Mouse (Mus musculus) ES-E14 (cell line): Measurements from ENCODE around the gene Cat. TPM values are rescaled to one million over a fixed set of nuclear protein-coding genes. Genes with fewer than 3 reads are reported as not detected.

ENCODE experiments used
- DNase-seq: peaks from one replicate; pipeline ENCODE4 v3.0.0-alpha.2; 2013; ENCODE audit warnings: low read depth, low spot score
- H3K27ac ChIP-seq: 2 replicates; pipeline ENCODE4 v1.5.1; 2012; ENCODE audit warnings: low read depth, mild to moderate bottlenecking, low read length, moderate library complexity, mixed read lengths; ENCODE audit not compliant: poor library complexity, insufficient read depth, severe bottlenecking
- H3K36me3 ChIP-seq: 2 replicates; pipeline ENCODE4 v1.6.1; 2012; ENCODE audit warnings: mild to moderate bottlenecking, low read length, moderate library complexity, mixed read lengths; ENCODE audit not compliant: control insufficient read depth, poor library complexity, insufficient read depth, severe bottlenecking
- H3K4me1 ChIP-seq, 2 experiments: fragments of 150-350 bp in 1 of 2; sonication (generic) in 1 of 2; 2 replicates each; pipeline ENCODE4 v1.6.1; 2012; ENCODE audit warnings: low read length in 2 of 2, mild to moderate bottlenecking in 1 of 2, mixed read lengths in 1 of 2; ENCODE audit not compliant: control insufficient read depth in 2 of 2, insufficient read depth in 2 of 2, poor library complexity in 1 of 2
- H3K4me3 ChIP-seq, 2 experiments: fragments of 150-350 bp in 1 of 2; sonication (generic) in 1 of 2; 2 replicates each; pipeline ENCODE4 v1.5.1; 2012; ENCODE audit warnings: low read length in 2 of 2, low read depth in 1 of 2, mild to moderate bottlenecking in 1 of 2, mixed read lengths in 1 of 2; ENCODE audit not compliant: insufficient read depth in 1 of 2, poor library complexity in 1 of 2, severe bottlenecking in 1 of 2
- H3K9ac ChIP-seq: 2 replicates; pipeline ENCODE4 v1.6.1; 2012; ENCODE audit warnings: low read depth, mild to moderate bottlenecking, low read length, mixed read lengths; ENCODE audit not compliant: poor library complexity, insufficient read depth, severe bottlenecking
- H3K9me3 ChIP-seq: fragments of 150-350 bp; sonication (generic); 2 replicates; pipeline ENCODE4 v1.6.1; 2012; ENCODE audit warnings: low read depth, mild to moderate bottlenecking, low read length; ENCODE audit not compliant: control insufficient read depth, insufficient read depth
- CHD2 ChIP-seq: IDR thresholded peaks from 2 replicates; pipeline ENCODE4 v1.6.1; 2014; ENCODE audit warnings: mild to moderate bottlenecking, low read depth, low read length, inconsistent platforms
- HCFC1 ChIP-seq: IDR thresholded peaks from 2 replicates; pipeline ENCODE4 v1.6.1; 2012; ENCODE audit warnings: low read length, inconsistent platforms, borderline replicate concordance; ENCODE audit not compliant: insufficient read depth
- MAFK ChIP-seq: IDR thresholded peaks from 2 replicates; pipeline ENCODE4 v1.6.1; 2014; ENCODE audit warnings: mild to moderate bottlenecking, low read depth, low read length, inconsistent platforms; ENCODE audit not compliant: insufficient read depth
- ZC3H11A ChIP-seq: IDR thresholded peaks from 2 replicates; pipeline ENCODE4 v1.6.1; 2012; ENCODE audit warnings: low read depth, mild to moderate bottlenecking, inconsistent platforms, low read length, borderline replicate concordance
- ZNF384 ChIP-seq: IDR thresholded peaks from 2 replicates; pipeline ENCODE4 v1.6.1; 2012; ENCODE audit warnings: low read depth, low read length, inconsistent platforms
- in situ Hi-C, 2 experiments: fragments of 600-800 bp; cut with MboI; formaldehyde crosslinking; loops; one replicate each; pipeline ENCODE4 v1.15.1; 2025; ENCODE audit warnings: low sequenced_read_pairs in 2 of 2, inconsistent platforms in 1 of 2; ENCODE audit not compliant: unreplicated experiment in 2 of 2
- total RNA-seq: library from RNA; depleted of rRNA; stranded (reverse); fragments of 300-350 nt; gene quantifications from 2 replicates; pipeline ENCODE4 v1.2.3, GENCODE M21; 2012

Cat gene
- total RNA-seq, 1 experiment: 23.0 TPM

DNA sequence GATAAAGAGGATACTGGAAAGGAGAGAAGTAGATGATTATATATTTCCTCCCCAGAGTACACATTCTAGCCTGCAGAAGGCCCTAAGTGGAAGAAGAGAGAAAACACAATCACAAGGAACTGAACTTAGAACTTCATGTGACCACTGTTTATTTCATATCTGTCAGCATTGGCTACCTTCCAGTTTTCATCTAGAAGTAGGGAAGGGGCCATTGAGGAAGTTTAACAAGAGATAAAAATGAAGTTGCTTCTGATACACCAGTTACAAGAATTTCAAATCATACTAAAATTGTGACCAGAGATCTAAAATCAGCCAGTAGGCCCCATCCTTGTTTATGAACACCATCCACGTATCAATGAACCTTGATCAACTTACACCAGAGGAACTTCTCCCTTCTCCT, 19.5 kb upstream of the Cat start:
- no peak overlapping the region for H3K4me3 ChIP-seq
- in situ Hi-C loops: no loop called here
- H3K9ac ChIP-seq: no peak overlapping the region
- TF ChIP-seq CHD2 (no peak), HCFC1 (no peak), ZNF384 (no peak)
- DNase-seq: no peak
- no peaks in the 10 kb centered on the region for H3K36me3 ChIP-seq
- no peaks in the 10 kb centered on the region for H3K9me3 ChIP-seq
- no peaks in the 10 kb centered on the region for H3K4me1 ChIP-seq
- H3K27ac ChIP-seq: no peak overlapping the region

DNA sequence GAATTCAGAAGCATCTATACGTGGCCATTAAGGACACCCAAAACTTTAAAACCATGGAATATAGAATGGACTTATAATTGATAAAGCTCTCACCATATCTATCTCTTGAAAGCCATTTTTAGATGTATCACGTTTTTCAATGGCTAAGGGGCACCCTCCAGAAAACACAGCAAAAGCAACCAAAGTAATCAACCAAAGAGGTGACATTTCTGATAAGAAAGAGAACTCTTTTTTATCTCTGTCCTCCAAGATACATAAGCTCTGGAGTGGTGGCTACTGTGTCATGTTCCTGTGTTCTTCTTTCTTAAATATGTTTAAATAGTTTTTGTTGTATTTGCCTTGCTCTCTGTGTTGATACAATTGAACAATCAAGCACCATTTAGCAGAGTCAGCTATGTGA, 15.8 kb upstream of the Cat start:
- Histone ChIP-seq H3K36me3 (no peaks in the 10 kb centered on the region), H3K9me3 (no peaks in the 10 kb centered on the region), H3K9ac (no peak overlapping the region), H3K4me1 (no peaks in the 10 kb centered on the region), H3K4me3 (no peak overlapping the region), H3K27ac (no peak overlapping the region)
- DNase-seq: no peak
- in situ Hi-C loops: no loop called here
- TF ChIP-seq HCFC1: no peak
- no peak for TF ChIP-seq ZC3H11A
- no peak for TF ChIP-seq ZNF384
- TF ChIP-seq CHD2: no peak
- no peak for TF ChIP-seq MAFK

DNA sequence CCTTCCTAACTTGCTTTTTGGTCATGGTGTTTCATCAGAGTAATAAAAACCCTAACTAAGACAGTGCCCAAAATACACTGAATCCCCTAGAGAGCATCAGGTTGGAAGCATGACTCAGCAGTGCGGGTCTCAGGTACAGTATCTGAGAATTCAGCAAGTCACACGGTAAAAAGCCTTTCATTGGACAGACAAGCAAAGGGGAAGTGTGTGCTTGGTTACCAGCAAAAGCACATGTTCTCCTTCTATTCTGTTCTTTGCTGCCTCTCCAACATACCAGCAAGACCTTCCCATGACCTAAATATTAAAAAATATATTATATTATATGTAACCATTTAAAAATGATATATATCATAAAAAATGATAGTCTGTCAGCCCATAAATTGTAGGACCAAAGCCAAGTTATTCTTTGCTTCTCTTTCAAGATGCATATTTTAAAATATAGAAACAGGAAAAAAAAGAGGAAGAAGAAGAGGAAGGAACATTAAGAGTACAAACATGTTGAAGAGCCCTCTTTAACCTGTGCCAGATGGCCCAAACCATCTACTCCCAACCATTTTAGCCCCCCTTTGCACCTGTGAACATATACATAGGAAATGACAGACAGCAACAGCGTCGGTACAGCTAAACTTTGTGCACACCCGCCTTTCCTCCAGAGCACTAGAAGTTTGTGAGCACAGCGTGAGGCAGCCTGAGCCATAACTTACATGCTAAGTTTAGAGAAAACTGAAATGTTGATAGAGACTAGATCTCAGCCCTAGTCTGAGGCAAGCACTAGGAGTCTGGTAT, 10.9 kb upstream of the Cat start:
- in situ Hi-C loops: no loop called here
- Histone ChIP-seq H3K4me1 (no peaks in the 10 kb centered on the region), H3K9me3 (no peaks in the 10 kb centered on the region), H3K9ac (no peak overlapping the region), H3K27ac (no peak overlapping the region), H3K4me3 (no peak overlapping the region), H3K36me3 (no peaks in the 10 kb centered on the region)
- no peak for DNase-seq
- TF ChIP-seq HCFC1: no peak
- 0 out of 2 replicates have a peak, but pooled peaks have one; percentile 36 for TF ChIP-seq MAFK

DNA sequence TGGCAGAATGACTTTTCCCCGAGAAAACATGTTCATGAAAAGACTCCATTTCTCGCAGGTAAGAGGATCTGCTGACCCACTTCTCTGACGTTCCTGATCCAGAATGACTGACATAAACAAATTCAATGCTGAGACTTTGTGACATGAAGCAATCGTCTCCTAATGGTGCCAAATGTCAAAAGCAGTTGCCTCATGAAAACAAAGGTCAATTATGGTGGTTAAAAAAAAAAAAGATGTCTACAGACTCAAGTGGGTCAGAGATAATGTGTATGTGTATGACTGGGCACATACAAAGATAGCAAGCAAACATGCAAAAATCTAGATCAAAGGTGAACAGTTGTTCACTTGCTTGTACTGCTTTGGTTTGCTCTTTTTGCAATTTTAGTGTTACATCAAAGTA, 8.9 kb upstream of the Cat start:
- no peak overlapping the region for H3K27ac ChIP-seq
- H3K4me3 ChIP-seq: no peak overlapping the region
- H3K36me3 ChIP-seq: no peaks in the 10 kb centered on the region
- in situ Hi-C loops: no loop called here
- H3K9ac ChIP-seq: no peak overlapping the region
- TF ChIP-seq ZC3H11A (no peak), CHD2 (no peak), ZNF384 (no peak), HCFC1 (no peak), MAFK (no peak)
- no peak for DNase-seq
- H3K9me3 ChIP-seq: no peaks in the 10 kb centered on the region
- H3K4me1 ChIP-seq: no peaks in the 10 kb centered on the region

DNA sequence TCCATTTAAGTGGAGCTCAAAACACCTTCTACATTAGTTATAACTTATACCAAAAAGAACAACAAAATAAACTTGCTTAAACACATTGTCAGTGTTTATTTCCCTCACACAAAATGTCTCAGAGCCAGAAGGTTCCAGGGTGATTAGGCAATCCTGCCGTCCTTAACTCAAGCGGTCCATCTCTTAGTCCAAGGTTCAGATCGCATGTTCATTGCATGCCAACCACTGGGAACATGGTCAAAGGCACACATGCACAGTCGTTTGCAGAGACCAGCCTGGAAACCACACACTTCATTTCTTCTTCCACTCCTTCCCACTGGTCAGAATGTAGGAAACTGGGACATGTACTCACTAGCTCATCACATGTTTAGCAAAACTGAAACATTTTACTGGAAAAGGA, 7.6 kb upstream of the Cat start:
- no peak for DNase-seq
- in situ Hi-C loops: no loop called here
- Histone ChIP-seq H3K36me3 (no peaks in the 10 kb centered on the region), H3K27ac (no peak overlapping the region), H3K9ac (no peak overlapping the region), H3K9me3 (no peaks in the 10 kb centered on the region), H3K4me3 (no peak overlapping the region), H3K4me1 (no peaks in the 10 kb centered on the region)
- TF ChIP-seq ZC3H11A: no peak
